Mouse (Mus musculus) embryonic facial prominence, embryonic 13.5 days (tissue): ENCODE results near the gene Anapc7. TPM values are rescaled to one million over a fixed set of nuclear protein-coding genes. Genes with fewer than 3 reads are reported as not detected.
A peak's percentile ranks its signal among the peaks of the same experiment; 100 is the strongest.
"Not testable (repeated sequence)": the region's sequence is repeated elsewhere in the genome, so short reads cannot be mapped to it uniquely, and the experiment has no call there.

ENCODE experiments used
- ATAC-seq: fragments of 200-750 bp; cut with Nextera tagmentation; 2 replicates; pipeline ENCODE4 v1.8.0; 2017; ENCODE audit warnings: low read depth; ENCODE audit not compliant: insufficient number of reproducible peaks, insufficient read depth, low FRiP score, low TSS enrichment
- H3K27ac ChIP-seq: fragments of 300-500 bp; sonication (generic); 2 replicates; pipeline ENCODE4 v1.5.1; 2015; ENCODE audit warnings: moderate library complexity, mild to moderate bottlenecking, inconsistent platforms
- H3K27me3 ChIP-seq: fragments of 300-500 bp; sonication (generic); 2 replicates; pipeline ENCODE4 v1.6.1; 2015; ENCODE audit warnings: mild to moderate bottlenecking, inconsistent platforms
- H3K36me3 ChIP-seq: fragments of 300-500 bp; sonication (generic); 2 replicates; pipeline ENCODE4 v1.6.1; 2015; ENCODE audit warnings: mild to moderate bottlenecking, inconsistent platforms
- H3K4me1 ChIP-seq: fragments of 300-500 bp; sonication (generic); 2 replicates; pipeline ENCODE4 v1.6.1; 2015; ENCODE audit warnings: inconsistent platforms
- H3K4me2 ChIP-seq: fragments of 300-500 bp; sonication (generic); 2 replicates; pipeline ENCODE4 v1.6.1; 2015; ENCODE audit warnings: moderate library complexity, mild to moderate bottlenecking, inconsistent platforms
- H3K4me3 ChIP-seq: fragments of 300-500 bp; sonication (generic); 2 replicates; pipeline ENCODE4 v1.5.1; 2015; ENCODE audit warnings: mild to moderate bottlenecking, inconsistent platforms
- H3K9ac ChIP-seq: fragments of 300-500 bp; sonication (generic); 2 replicates; pipeline ENCODE4 v1.6.1; 2015; ENCODE audit warnings: mild to moderate bottlenecking, inconsistent platforms
- H3K9me3 ChIP-seq: fragments of 300-500 bp; sonication (generic); 2 replicates; pipeline ENCODE4 v1.6.1; 2016; ENCODE audit warnings: inconsistent platforms
- WGBS: fragments of 180-500 bp; shearing (Covaris S2); methylation state at CpG from one replicate; pipeline ENCODE4 v1.1.7; 2015; ENCODE audit warnings: mixed read lengths; 5-methylcytosine and 5-hydroxymethylcytosine counted together
- polyA plus RNA-seq: library from polyadenylated mRNA; unstranded; fragments of >200 nt; fragmentation: Nextera tagmentation; extraction: Ambion mirVana; gene quantifications from 2 replicates; pipeline ENCODE4 v1.2.1, GENCODE M21; 2015

Gene Anapc7
- polyA plus RNA-seq, 1 experiment from 2014 or later, result 54.5 TPM

DNA sequence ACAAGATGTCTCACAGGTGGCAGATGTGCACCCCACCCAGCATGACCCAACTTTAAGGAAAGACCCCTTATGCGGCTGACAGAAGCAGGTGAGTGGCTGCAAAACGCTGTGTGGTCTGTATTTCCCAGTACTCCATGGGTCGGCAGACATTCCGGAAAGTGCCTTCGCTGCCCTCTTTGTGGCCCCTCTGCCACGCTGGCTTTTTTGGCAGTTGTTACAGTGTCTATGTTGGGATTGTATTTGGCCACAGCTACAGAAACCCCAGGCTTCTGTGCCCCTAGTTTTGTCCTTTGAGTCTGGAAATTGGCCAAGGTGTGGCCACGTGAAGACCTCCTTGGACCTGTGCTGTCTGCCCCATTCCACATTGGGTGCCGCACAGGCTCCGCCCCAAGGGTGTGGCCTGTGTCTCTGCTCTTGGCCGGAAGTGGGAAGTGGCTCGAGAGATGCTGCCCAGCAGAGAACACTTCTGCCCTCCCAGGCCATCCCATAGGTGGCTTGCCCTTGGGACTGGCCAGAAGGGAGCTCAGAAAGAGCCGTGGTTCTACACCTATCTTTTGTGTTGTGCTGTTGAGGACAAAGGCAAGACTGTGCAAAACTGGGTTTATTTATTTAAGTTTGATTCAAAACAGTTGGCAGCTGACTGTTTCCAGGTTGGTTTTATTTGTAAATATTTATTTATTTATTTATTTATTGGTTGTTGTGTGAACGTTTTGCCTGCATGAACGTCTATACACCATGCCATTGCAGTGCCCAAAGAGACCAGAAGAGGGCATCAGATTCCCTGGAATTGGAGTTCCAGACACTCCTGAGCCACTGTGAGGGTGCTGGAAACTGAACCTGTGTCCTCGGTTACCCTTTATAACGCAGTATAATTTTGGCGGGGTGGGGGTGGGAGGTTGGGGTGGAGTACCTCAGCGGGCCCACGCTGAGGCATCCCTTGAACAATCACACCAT lies 11.5 kb upstream of the Anapc7 start:
- Histone ChIP-seq H3K4me1 (no peaks in the 10 kb centered on the region), H3K9me3 (peaks cover 3% of the 10 kb centered on the region; the same call in 1 of the 2 replicates), H3K4me2 (no peak overlapping the region), H3K9ac (no peak overlapping the region), H3K27me3 (no peaks in the 10 kb centered on the region), H3K4me3 (no peak overlapping the region), H3K36me3 (peaks cover 35% of the 10 kb centered on the region), H3K27ac (no peak overlapping the region)
- WGBS, result 86% methylated on average over 19 of the region's 19 CpGs
- no peak for ATAC-seq

- 72% methylated on average over 5 of the region's 5 CpGs for WGBS
- Histone ChIP-seq H3K27me3 (no peaks in the 10 kb centered on the region), H3K4me1 (no peaks in the 10 kb centered on the region), H3K4me2 (no peak overlapping the region), H3K4me3 (no peak overlapping the region), H3K36me3 (peaks cover 15% of the 10 kb centered on the region), H3K9ac (no peak overlapping the region), H3K27ac (no peak overlapping the region), H3K9me3 (no peaks in the 10 kb centered on the region; the same call in 1 of the 2 replicates)
- no peak for ATAC-seq
These were observed 9.6 kb upstream of the Anapc7 start for GRCm38 (mm10) chr5:122411892-122412291.

DNA sequence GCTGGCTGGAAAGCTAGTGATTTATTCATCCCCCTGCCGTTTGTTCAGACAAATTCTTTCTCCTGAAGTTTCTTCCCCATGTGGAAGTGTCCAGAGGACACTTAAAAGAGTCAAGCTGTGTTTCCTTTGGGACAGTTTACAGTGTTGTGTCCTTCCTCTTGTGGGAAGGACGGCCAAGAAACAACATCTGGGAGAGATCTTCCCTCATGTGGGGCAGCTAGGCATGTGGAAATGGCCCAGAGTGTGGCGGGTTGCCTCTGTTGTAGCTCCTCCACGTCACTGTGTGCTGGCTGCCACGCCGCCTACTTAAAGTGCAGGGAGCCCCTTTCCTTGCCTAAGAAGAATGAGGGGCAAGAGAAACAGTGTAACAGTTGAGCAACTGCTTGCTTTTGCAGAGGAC lies 8.7 kb upstream of the Anapc7 start:
- WGBS, result 59% methylated on average over 6 of the region's 6 CpGs
- Histone ChIP-seq H3K4me3 (no peak overlapping the region), H3K36me3 (0 out of 2 replicates have a peak, but pooled peaks cover 8% of the 10 kb centered on the region), H3K9ac (no peak overlapping the region), H3K9me3 (no peaks in the 10 kb centered on the region; the same call in 1 of the 2 replicates), H3K4me2 (no peak overlapping the region), H3K27ac (no peak overlapping the region), H3K27me3 (no peaks in the 10 kb centered on the region), H3K4me1 (no peaks in the 10 kb centered on the region)
- no peak for ATAC-seq

- H3K27me3 ChIP-seq, result no peaks in the 10 kb centered on the region
- H3K4me3 ChIP-seq, result no peak overlapping the region
- no peaks in the 10 kb centered on the region; the same call in 1 of the 2 replicates for H3K9me3 ChIP-seq
- 0 out of 2 replicates have a peak, but pooled peaks cover 8% of the 10 kb centered on the region for H3K36me3 ChIP-seq
- H3K4me2 ChIP-seq, result no peak overlapping the region
- no peak overlapping the region for H3K9ac ChIP-seq
- 93% methylated on average over 5 of the region's 5 CpGs for WGBS
- no peaks in the 10 kb centered on the region for H3K4me1 ChIP-seq
- no peak for ATAC-seq
- H3K27ac ChIP-seq, result no peak overlapping the region
These were observed 7.1 kb upstream of the Anapc7 start for GRCm38 (mm10) chr5:122414351-122414750.

GRCm38 (mm10) chr5:122415465-122415864 lies 6.0 kb upstream of the Anapc7 start:
- Histone ChIP-seq H3K4me2 (no peak overlapping the region), H3K36me3 (no peaks in the 10 kb centered on the region), H3K27me3 (no peaks in the 10 kb centered on the region), H3K9me3 (no peaks in the 10 kb centered on the region; the same call in 1 of the 2 replicates), H3K27ac (no peak overlapping the region), H3K4me1 (no peaks in the 10 kb centered on the region), H3K9ac (no peak overlapping the region), H3K4me3 (no peak overlapping the region)
- WGBS, result 86% methylated on average over 12 of the region's 12 CpGs
- ATAC-seq, result no peak

- ATAC-seq, result not testable (repeated sequence)
These were observed 817 bp upstream of the Anapc7 start for GRCm38 (mm10) chr5:122420676-122421075.

GRCm38 (mm10) chr5:122422071-122422964 lies 825 bp downstream of the Anapc7 start:
- Histone ChIP-seq H3K4me3 (peak overlapping the region; percentile 96), H3K27ac (peak overlapping the region; percentile 94), H3K4me2 (peak overlapping the region; percentile 92), H3K9ac (peak overlapping the region; percentile 98), H3K36me3 (peaks cover 9% of the 10 kb centered on the region; the same call in 1 of the 2 replicates), H3K9me3 (no peaks in the 10 kb centered on the region), H3K4me1 (peaks cover 12% of the 10 kb centered on the region), H3K27me3 (no peaks in the 10 kb centered on the region)
- peak; percentile 75; the same call in 1 of the 2 replicates for ATAC-seq
- WGBS, result under 1% methylated on average over 73 of the region's 73 CpGs

More at GRCm38 (mm10) chr5:122420676-122421075, 817 bp upstream of the Anapc7 start:
- not testable (repeated sequence) for H3K4me2 ChIP-seq, H3K36me3 ChIP-seq, H3K4me3 ChIP-seq, H3K27ac ChIP-seq, H3K9ac ChIP-seq, H3K27me3 ChIP-seq, H3K9me3 ChIP-seq
- 61% methylated on average over 4 of the region's 4 CpGs for WGBS
- H3K4me1 ChIP-seq, result peaks cover 12% of the 10 kb centered on the region

DNA sequence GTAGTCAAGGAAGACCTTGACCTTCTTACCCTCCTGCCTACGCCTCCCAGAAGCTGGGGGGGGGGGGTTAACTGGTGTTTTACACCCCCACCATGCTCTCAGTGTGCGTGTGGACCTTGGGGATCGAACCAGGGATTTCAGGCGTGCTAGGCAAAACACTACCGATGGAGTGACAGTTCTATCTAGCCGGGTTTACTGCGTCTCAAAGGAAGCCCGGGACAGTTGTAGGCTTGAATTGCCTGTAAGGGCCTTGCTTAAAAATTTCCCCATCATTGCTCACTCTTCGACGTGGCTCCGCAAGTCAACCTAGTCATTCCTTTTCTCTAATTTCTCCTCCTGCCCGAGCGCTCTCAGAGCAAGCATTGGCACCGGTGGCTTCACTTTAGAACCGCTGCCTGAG lies 1.6 kb downstream of the Anapc7 start:
- Histone ChIP-seq H3K4me3 (peak overlapping the region; percentile 96), H3K27me3 (no peaks in the 10 kb centered on the region), H3K9me3 (no peaks in the 10 kb centered on the region), H3K27ac (peak overlapping the region; percentile 94; the same call in 1 of the 2 replicates), H3K4me2 (peak overlapping the region; percentile 92), H3K36me3 (peaks cover 14% of the 10 kb centered on the region), H3K4me1 (peaks cover 12% of the 10 kb centered on the region), H3K9ac (peak overlapping the region; percentile 98)
- 28% methylated on average over 15 of the region's 15 CpGs for WGBS
- ATAC-seq, result no peak

DNA sequence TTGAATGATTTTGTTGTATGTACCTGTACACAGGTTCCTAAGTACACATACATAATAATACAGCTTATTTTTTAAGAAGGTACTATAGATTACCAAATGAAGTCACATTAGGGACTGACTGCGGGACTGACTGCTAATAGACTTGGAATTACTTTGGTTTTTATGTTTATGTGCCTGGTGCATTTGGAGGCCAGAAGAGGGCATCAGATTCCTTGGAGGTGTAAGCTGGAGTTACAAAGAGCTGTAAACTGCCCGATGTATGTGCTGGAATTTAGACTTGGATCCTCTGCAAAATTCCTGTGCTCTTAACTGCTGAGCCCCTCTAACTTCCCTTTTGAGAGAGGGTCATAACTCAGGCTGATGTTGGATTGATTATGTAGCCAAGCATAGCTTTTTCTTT lies 4.1 kb downstream of the Anapc7 start:
- WGBS, result 84% methylated on average over 2 of the region's 2 CpGs
- H3K4me2 ChIP-seq, result no peak overlapping the region
- no peaks in the 10 kb centered on the region for H3K9me3 ChIP-seq
- H3K27ac ChIP-seq, result no peak overlapping the region
- H3K4me1 ChIP-seq, result peaks cover 12% of the 10 kb centered on the region
- ATAC-seq, result no peak
- H3K36me3 ChIP-seq, result peaks cover 38% of the 10 kb centered on the region
- no peak overlapping the region for H3K9ac ChIP-seq
- no peak overlapping the region for H3K4me3 ChIP-seq
- H3K27me3 ChIP-seq, result no peaks in the 10 kb centered on the region

DNA sequence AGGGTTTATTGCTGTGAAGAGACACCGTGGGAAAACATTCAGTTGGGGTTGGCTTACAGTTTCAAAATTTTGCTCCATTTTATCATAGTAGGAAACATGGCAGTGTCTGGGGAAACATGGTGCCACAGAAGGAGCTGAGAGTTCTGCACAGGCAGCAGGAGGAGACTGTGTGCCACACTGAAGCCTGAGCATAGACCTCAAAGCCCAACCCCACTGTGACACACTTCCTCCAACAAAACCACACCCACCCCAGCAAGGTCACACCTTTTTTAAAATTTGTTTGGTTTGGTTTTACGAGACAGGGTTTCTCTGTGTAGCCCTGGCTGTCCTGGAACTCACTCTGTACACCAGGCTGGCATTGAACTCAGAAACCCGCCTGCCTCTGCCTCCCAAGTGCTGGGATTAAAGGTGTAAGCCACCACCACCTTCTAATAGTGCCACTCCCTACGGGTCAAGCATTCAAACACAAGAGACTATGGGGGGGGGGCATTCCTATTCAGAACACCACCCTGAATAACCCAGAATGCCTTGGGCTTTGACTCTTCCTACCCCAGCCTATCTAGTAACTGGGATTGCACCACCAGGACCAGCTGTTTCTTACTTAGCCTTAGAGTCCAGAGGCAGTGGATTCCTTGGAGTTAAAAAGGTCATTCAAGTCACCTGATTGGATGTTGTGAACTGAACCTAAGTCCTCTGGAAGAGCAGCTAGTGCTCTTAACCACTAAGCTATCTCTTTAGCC lies 8.7 kb downstream of the Anapc7 start:
- Histone ChIP-seq H3K9ac (no peak overlapping the region), H3K36me3 (peaks cover 82% of the 10 kb centered on the region), H3K4me2 (no peak overlapping the region), H3K4me3 (no peak overlapping the region), H3K27me3 (no peaks in the 10 kb centered on the region), H3K4me1 (no peaks in the 10 kb centered on the region), H3K27ac (no peak overlapping the region), H3K9me3 (no peaks in the 10 kb centered on the region)
- WGBS, result 93% methylated on average over 4 of the region's 4 CpGs
- ATAC-seq, result no peak

GRCm38 (mm10) chr5:122431221-122431620 lies 9.7 kb downstream of the Anapc7 start:
- WGBS, result 96% methylated on average over 8 of the region's 8 CpGs

More at GRCm38 (mm10) chr5:122431221-122431620, 9.7 kb downstream of the Anapc7 start:
- no peaks in the 10 kb centered on the region for H3K4me1 ChIP-seq
- no peak overlapping the region for H3K27ac ChIP-seq
- no peak overlapping the region for H3K4me3 ChIP-seq
- ATAC-seq, result no peak
- no peaks in the 10 kb centered on the region for H3K9me3 ChIP-seq
- peaks cover 87% of the 10 kb centered on the region for H3K36me3 ChIP-seq
- H3K27me3 ChIP-seq, result no peaks in the 10 kb centered on the region
- no peak overlapping the region for H3K4me2 ChIP-seq
- no peak overlapping the region for H3K9ac ChIP-seq
